Mouse (Mus musculus) kidney, adult 11 months (tissue): ENCODE results near the gene Tbx6.

Experiments used
- DNase-seq: peaks from one replicate; pipeline ENCODE4 v3.0.0; 2022

Tbx6 gene

GRCm38 (mm10) chr7:126795387-126796317 is 14.4 kb downstream of the Tbx6 start:
- no peak for DNase-seq

DNA sequence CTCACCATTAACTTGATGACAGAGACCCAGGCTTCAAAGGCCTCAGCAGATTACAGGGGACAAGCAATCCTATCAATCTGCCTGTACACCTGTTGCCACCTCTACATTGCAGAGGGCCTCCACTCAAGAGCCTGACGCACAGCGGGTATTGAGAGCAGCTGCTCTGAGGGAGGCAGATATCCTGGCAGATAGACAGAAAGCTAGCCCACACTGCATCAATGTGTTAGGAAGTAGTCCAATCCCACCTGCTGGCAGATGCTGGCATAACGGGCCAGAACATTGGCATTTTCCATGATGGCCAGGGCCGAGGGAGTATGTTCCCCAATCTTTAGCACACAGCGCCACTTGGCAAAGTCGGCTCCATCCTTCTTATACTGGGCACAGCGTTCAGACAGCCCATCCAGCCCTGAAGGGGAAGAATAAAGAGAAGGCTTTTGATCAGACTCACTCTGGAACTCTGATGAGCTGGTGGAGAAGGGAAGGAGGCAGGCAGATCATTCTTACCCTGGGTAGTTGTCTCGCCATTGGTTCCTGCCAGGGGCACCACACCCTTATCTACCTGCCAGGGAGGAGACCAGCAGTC is 15.2 kb downstream of the Tbx6 start:
- no peak for DNase-seq

DNA sequence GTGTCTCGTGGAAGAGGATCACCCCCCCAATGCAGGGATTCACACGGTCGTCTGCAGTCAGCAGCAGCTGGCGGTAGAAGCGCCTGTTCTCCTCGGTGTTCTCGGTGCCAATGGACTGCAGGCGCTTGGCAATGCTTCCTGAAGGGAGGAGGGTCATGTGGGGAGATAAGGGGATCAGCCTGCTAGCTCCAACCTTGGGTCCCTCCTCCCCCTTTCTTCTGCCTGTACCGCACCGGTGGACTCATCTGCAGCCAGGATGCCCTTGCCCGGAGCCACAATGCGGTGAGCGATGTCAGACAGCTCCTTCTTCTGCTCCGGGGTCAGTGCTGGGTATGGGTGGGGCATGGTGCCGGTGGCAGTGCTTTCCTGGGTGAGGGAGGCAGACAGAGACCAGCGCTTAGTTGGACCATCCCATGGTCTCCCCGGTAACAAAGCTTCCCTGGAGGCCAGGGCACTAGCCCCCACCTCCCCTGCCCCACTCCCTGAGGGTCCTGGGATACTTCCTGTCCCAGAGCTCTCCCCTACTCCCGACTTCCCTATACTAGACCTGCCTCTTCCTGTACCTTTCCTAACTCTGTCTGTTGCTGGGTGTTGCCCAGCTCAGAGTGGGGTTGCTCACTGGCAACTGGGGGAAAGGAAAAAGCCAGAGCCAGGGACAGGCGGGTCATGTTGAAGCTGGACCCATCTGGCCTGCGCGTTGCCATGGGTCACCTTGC is 16.3 kb downstream of the Tbx6 start, which contains the start of gene Fam57b:
Gene Fam57b (plus strand): TSS at position 258 of the 716 bp plus-strand sequence.
- peak; percentile 55 for DNase-seq

GRCm38 (mm10) chr7:126798127-126799049 is 17.1 kb downstream of the Tbx6 start:
- peak; percentile 57 for DNase-seq

DNA sequence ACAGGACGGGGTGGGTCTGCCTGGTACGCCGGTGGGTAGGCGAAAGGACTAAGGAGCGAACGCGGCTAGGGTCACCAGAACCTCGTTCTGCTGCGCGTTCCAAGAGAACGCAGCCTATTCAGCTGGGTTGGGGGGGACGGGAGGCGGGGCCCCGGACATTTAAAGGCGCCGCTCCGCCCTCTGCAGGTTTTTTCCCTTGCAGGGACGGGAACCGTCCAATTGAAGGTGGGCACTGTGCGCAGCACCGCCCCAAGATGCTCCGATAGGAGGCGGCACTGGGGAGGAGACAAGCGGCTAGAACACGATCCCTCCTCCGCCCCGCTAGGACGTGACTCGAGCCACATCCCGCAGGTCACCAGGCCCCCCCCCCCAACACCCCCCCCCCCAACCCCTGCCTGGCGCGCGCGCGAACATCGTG is 17.8 kb downstream of the Tbx6 start:
- peak; percentile 99 for DNase-seq

DNA sequence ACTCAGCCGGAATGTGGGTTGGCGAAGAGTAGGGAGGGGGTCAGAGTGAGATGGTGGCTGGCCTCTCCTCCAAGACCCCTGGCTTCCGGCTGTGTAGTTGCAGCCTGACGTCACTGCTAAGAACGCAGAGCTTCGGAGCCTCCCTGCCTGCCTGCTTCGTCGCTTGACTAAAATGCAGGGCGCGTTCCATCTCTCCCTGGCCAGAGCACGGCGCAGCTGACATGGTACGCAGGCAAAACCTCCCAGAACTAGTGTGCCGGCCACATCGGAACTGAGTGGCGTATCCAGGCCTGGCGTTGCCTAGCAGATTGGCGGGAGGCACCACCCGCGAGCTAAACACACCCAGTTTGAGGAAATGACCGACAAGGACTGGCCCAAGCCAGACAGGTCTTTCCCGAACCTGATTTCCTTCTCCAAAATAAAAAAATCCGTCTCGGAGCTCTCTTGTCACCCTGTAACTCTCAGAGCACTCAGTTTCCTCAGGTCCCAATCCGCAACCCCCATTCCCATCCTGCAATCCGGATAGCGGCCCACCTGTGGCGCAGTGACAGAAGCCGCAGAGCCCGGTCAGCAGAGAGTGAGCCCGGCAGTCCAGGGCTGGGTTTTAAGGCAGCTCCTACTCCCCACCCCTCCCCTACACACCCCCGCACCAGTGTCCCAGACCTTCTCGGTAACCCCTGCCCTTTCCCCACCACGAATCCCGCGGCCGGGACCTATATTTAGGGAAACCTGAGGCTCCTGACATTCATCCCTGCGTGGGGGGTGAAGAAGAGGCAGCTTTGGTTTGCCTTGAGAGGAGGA is 18.4 kb downstream of the Tbx6 start:
- no peak for DNase-seq

GRCm38 (mm10) chr7:126800269-126801056 is 19.2 kb downstream of the Tbx6 start:
- no peak for DNase-seq

GRCm38 (mm10) chr7:126801057-126801422 is 19.8 kb downstream of the Tbx6 start:
- no peak for DNase-seq

DNA sequence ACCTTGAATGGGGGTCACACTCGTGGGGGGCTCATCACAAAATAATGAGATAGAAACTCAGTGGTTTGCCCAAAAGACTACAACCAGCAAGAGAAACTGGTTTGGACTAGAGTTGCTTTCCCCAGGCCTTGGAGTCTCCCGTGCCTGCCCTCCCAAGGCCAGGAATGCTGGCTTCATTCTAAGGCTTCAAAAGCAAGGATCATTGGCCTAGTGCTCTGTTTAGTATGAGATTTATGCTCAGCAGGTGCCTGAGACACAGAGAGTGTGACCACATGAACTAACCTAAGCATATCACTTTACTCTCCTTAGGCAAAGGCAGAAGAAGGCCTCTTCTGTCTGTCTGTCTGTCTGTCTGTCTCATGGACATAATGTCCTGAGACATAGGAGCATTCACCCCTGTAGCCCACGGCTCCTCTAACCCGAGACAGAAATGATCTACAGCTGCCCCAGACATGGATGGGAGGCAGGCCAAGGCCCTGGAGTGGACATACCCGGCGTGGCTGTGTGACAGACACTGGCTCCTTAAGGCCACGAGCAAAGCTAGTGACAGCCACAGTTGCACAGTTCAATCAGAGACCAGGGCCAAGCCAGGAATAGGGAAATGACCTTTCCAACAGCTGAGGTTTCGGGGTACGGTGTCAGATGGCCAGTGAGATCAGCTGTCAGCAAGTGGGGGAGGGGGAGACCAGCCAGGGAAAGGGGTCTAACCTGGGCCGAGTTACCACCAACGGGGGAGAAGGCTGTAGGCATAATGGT is 21.0 kb downstream of the Tbx6 start:
- no peak for DNase-seq

DNA sequence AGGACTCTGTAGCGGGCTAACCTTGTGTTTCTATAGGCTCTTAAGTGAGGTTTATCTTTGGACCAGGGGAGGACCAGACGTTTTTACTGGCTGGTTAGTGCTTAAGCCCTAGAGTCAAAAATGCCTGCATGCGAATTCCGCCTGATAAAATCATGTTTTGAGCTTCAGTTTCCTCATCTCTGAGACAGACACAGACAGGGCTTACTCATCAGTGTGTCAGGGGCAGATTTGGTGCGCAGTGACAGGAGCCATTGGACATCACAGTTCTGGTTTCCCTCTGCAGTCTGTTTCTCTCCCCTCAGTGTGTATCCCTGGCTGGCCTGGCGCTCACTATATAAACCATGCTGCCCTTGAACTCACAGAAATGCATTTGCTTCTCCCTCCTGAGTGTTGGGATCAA is 21.9 kb downstream of the Tbx6 start:
- DNase-seq = no peak

DNA sequence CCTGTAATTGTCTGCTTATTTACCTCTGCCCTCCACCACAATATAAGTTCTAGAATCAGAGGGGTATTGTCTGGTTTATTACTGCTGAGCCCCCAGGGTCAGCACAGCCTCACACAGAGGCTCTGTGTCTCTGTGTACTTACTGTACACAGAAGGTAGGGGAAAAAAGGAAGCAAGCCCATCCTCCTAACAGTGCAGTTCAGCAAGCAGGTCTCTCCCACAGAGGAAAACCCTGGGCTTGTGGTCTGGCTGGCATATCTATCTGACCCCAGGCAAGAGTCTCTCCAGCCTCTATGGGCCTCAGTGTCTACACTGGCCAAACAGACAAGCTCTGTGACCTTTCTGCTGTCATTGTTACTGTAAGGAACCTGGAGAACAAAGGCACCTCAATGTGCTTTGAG is 22.5 kb downstream of the Tbx6 start:
- DNase-seq = no peak

DNA sequence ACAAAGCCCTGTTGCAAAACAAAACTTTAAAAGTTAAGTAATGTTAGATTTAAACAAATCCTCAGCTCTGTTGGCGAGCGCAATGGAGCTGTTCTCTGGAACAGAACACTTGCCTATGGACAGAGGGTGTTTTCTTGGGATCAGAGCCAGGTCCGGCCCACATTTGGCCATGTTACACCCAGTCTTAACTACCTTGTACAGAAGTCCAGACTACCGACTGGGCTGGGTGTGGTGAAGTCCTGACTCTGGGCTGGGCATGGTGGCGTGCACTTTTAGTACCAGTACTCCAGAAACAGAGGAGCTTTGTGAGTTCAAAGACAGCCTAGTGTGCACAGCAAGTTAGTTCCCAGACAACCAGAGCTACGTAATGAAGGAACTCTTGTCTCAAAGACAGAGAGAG is 25.7 kb downstream of the Tbx6 start:
- DNase-seq = peak; percentile 73

- DNase-seq = no peak
These were observed 26.1 kb downstream of the Tbx6 start for GRCm38 (mm10) chr7:126807405-126807804.

DNA sequence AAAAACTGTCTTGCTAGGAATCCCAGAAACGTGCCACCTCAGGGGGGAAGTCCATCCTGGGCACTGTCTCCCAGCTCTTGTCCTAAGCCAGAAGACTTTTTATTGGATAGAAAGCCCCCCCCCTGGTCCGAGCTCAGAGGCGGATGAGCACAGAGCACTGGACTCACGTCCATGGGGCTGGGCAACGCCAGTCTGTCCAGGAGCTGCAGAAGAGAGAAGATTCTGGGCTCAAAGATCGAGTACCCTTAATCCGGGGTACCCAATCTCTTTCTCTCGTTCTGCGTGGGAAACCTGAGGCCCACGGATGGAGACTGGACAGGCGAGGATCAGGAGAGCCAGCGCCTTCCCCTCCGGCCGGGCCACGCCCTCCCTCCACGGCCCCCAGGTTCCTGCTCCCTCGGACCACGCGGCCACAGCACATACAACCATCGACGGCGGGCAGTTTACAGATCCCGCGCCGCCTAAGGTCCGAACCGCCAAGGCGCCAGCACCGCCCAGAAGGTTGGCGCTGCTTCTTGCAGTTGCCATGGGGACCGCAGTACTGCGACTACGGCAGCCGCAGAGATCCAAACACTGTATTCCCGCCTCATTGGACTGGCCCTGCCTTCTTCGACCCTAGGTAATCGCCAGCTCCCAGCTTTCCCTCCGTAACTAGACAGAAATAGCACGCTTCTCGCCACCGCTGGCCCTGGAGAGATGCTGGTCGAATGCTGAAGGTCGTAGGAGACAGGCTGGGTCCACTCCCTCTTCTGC is 27.6 kb downstream of the Tbx6 start:
- DNase-seq = peak; percentile 91

GRCm38 (mm10) chr7:126809723-126810369 is 28.6 kb downstream of the Tbx6 start:
- DNase-seq = no peak

DNA sequence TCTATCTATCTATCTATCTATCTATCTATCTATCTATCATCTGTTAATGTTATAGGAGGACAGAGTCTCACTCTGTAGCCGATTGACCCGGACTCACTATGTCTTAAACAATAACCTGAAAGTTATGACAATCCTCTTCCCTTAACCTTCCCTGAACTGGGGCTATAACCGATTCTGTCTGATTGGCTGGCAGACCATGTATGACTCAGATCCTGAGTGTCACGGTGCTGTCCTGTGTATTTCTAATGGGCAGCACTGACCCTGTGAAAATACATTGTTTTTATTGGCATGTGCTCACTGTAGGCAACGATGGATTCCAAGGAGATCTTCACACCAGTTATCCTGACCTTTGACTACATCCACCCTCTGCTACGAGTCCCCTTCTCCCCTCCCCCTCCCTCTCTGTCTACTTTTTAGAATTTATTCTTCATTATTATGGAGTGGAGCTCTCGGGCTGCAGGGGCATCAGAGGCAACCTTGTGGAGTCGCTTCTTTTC is 34.5 kb downstream of the Tbx6 start:
- DNase-seq = no peak

- DNase-seq = no peak
These were observed 35.2 kb downstream of the Tbx6 start for GRCm38 (mm10) chr7:126816494-126816893.

DNA sequence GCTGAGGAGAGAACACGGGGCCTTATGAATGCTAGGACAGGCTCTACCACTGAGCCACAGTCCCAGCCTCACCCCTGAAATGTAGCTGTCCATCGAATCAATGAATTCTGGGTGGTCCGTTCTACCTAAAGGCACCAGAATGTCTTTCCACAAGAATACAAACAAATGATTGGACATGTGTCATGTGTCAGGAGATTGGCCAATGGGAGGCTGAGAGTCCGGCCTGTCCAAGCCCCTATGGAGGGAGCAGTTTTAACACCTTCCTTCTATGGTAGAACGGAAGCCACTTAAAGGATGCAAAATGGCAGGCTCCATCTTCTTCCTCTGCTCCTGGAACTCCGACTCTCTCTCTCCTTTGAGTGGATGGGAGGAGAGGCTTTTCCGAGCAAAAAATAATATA is 36.3 kb downstream of the Tbx6 start:
- no peak for DNase-seq

- DNase-seq = no peak
These were observed 37.5 kb downstream of the Tbx6 start for GRCm38 (mm10) chr7:126818818-126819217.
